Mouse (Mus musculus) spleen, adult 2 months (tissue): ENCODE data around the gene Tmem252. TPM values are rescaled to one million over a fixed set of nuclear protein-coding genes. Genes with fewer than 3 reads are reported as not detected.

Source experiments
- DNase-seq, 2 experiments: peaks; one replicate each; pipeline versions ENCODE4 v3.0.0 to v3.0.0-alpha.2; 2012 to 2021; ENCODE audit warnings: low spot score in 2 of 2, low read depth in 1 of 2
- H3K27ac ChIP-seq: fragments of 200-500 bp; 2 replicates; pipeline ENCODE4 v1.5.1; 2012; ENCODE audit warnings: low read length, inconsistent platforms; ENCODE audit not compliant: insufficient read depth
- H3K27me3 ChIP-seq: fragments of 200-500 bp; 2 replicates; pipeline ENCODE4 v1.6.1; 2012; ENCODE audit warnings: mild to moderate bottlenecking, moderate library complexity, low read length, inconsistent platforms; ENCODE audit not compliant: control insufficient read depth, insufficient read depth
- H3K36me3 ChIP-seq: fragments of 200-500 bp; 2 replicates; pipeline ENCODE4 v1.6.1; 2012; ENCODE audit warnings: mild to moderate bottlenecking, low read length, inconsistent platforms; ENCODE audit not compliant: control insufficient read depth, insufficient read depth
- H3K4me1 ChIP-seq: fragments of 200-500 bp; 2 replicates; pipeline ENCODE4 v1.6.1; 2011; ENCODE audit warnings: inconsistent platforms; ENCODE audit not compliant: control insufficient read depth, insufficient read depth, insufficient read length
- H3K4me3 ChIP-seq: fragments of 200-500 bp; 2 replicates; pipeline ENCODE4 v1.5.1; 2011; ENCODE audit warnings: mild to moderate bottlenecking, inconsistent platforms; ENCODE audit not compliant: insufficient read depth, insufficient read length; ENCODE audit errors: extremely low read depth
- CTCF ChIP-seq: fragments of 200-500 bp; IDR thresholded peaks from 2 replicates; pipeline ENCODE4 v1.5.1; 2011; ENCODE audit warnings: mild to moderate bottlenecking, inconsistent platforms; ENCODE audit not compliant: insufficient read depth, insufficient read length, insufficient replicate concordance; ENCODE audit errors: extremely low read depth
- POLR2A ChIP-seq: fragments of 200-500 bp; IDR thresholded peaks from 2 replicates; pipeline ENCODE4 v1.6.1; 2011; ENCODE audit warnings: low read depth, low read length, inconsistent platforms
- WGBS: fragments of 180-500 bp; shearing (Covaris S2); methylation state at CpG from one replicate; pipeline ENCODE4 v1.1.7; 2018; 5-methylcytosine and 5-hydroxymethylcytosine counted together
- polyA plus RNA-seq: library from polyadenylated mRNA; depleted of rRNA; stranded (reverse); fragments of >200 nt; gene quantifications from 2 replicates; pipeline ENCODE4 v1.2.3, GENCODE M21; 2012

Gene Tmem252
- polyA plus RNA-seq, 1 experiment, result 0.05 TPM

DNA sequence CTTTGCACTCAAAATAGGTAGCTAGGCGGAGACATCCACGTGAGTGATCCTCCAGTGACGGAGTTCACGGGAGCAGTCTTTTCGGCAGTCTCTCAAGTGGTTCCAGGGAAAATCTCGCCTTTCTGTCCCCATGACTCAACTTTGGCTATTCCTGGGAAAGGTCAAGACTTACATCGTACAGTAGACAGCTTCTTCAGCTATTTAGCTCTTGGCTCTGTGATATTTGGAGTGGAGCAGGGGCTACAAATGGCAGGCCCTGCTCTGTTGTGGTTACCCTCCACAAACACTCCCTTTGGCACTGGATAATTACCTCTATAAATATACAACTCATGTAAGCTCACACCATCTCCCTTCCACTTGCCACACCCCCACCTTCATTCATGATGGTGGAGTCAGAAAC, 2.6 kb downstream of the Tmem252 start:
- no peak for TF ChIP-seq POLR2A
- TF ChIP-seq CTCF, result no peak
- Histone ChIP-seq H3K4me1 (peaks cover 7% of the 10 kb centered on the region; the same call in 1 of the 2 replicates), H3K27me3 (no peaks in the 10 kb centered on the region), H3K36me3 (no peaks in the 10 kb centered on the region), H3K4me3 (no peak overlapping the region), H3K27ac (no peak overlapping the region)
- WGBS, result 89% methylated on average over 7 of the region's 7 CpGs
- no peak for DNase-seq

DNA sequence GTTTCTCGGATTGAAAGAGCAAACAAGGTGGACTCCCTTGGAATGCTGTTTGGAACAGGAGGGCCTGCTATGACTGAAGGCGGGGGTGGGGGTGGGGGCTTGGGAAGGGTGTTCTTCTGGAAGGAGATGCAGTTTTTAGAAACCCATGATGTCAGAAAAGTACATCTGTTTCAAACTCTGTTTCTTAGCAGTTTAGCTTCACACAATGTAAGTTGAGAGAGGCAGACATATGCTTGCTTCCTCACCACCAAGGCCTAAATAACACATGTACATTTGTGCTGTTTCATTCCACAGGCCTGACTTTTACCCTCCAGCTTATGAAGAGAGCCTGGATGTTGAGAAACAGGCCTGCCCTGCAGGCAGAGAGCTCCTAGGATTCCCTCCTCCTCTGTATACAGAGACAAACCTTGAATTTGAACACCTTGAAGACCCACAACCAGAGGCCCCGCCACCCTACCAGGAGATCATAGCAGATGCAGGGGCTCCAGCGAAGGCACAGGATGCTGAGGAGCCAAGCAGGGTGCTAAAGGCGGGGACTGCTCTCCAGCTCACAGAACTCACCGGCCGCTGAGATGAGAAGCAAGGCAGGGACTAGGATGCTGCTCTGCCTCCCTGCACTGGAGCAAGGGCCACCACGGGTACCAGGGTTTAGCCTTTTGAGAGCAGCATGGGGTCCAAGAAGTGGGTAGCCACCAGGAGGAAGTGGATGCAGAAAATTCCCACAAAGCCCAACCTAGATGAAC, 3.6 kb downstream of the Tmem252 start:
- TF ChIP-seq POLR2A (no peak), CTCF (no peak)
- Histone ChIP-seq H3K36me3 (no peaks in the 10 kb centered on the region), H3K4me3 (no peak overlapping the region), H3K27me3 (no peaks in the 10 kb centered on the region), H3K27ac (no peak overlapping the region), H3K4me1 (no peaks in the 10 kb centered on the region)
- DNase-seq, result no peak
- 89% methylated on average over 8 of the region's 8 CpGs for WGBS

DNA sequence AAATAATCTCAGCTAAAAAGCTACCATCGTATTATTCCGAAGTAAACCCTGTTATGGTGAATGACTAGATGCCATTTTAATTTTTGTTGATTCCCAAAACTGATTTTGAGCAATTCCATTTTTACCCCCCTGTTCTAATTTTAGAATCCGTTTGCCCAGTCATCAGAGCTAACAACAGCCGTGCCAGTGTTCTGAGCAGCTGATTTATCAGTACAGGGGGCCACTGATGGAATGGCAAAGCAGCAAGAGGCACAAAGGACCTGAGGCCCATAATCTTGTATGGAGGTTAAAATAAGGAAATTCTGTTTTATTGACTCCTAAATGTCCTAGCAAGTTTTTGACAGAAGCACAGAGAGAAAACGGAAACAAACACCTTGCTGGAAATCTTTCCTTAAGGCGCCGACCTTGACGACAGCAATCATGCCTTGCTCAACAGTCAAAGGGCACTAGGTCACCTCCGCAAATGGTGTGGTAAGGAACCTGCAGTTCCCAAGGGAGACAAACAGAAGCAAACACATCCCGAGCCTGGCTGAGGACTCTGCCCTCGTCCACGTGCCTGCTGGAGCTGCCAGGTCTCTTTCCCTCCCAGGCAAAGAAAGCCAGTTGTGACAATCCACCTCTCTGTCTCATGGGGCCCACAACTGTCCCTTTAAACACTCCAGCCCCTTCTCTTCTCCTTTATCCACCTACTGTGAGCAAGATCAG, 9.4 kb downstream of the Tmem252 start:
- WGBS, result 77% methylated on average over 12 of the region's 12 CpGs
- Histone ChIP-seq H3K27ac (no peak overlapping the region), H3K36me3 (no peaks in the 10 kb centered on the region), H3K4me3 (no peak overlapping the region), H3K27me3 (no peaks in the 10 kb centered on the region), H3K4me1 (no peaks in the 10 kb centered on the region)
- no peak for TF ChIP-seq POLR2A
- TF ChIP-seq CTCF, result no peak
- DNase-seq, result no peak

DNA sequence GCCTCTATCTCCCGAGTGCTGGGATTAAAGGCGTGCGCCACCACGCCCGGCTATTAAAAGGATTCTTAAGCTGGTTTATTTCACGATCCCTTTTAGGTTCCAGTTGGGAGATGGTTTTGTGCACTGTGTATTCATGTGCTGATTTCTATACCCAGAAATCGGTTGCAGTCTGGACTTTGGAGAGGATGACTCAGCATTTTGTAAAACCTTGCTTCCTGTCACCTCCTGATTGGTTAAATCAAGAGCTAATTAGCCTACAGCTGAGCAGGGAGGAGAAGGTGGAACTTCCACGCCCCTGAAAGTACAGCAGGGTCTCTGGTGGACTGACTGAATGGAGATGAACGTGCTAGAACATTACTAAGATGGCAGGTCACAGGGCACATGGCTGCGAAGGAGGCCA, 12.6 kb downstream of the Tmem252 start:
- no peak overlapping the region for H3K4me3 ChIP-seq
- no peak for DNase-seq
- TF ChIP-seq POLR2A, result no peak
- no peak for TF ChIP-seq CTCF

DNA sequence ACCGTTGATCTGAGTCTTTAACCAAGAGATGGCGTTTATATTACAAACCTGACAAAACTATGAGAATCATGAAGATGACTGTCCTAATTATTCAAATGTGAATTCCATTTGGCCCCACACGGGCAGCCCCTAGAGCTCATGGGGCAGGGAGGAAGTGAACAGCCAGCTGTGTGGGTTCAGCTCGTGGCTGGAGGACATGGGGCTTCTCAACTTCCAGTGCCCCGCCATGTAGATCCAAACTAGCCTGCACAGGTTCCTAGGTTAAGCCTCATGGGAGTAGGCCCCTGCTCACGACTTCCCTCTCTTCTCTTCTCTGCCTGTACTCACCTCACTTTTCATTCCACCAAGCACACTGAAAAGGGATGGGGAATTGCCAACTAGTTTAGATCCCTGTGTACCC, 14.5 kb downstream of the Tmem252 start:
- no peak for TF ChIP-seq POLR2A
- no peak for TF ChIP-seq CTCF
- Histone ChIP-seq H3K4me1 (no peaks in the 10 kb centered on the region; the same call in 1 of the 2 replicates), H3K27ac (no peak overlapping the region), H3K4me3 (no peak overlapping the region), H3K36me3 (no peaks in the 10 kb centered on the region), H3K27me3 (no peaks in the 10 kb centered on the region)
- no peak for DNase-seq
- 59% methylated on average over 6 of the region's 6 CpGs for WGBS

More for the DNA sequence above, 12.6 kb downstream of the Tmem252 start:
- Histone ChIP-seq H3K27me3 (no peaks in the 10 kb centered on the region), H3K4me1 (no peaks in the 10 kb centered on the region; the same call in 1 of the 2 replicates), H3K36me3 (no peaks in the 10 kb centered on the region), H3K27ac (no peak overlapping the region)
- WGBS, result 79% methylated on average over 10 of the region's 10 CpGs

DNA sequence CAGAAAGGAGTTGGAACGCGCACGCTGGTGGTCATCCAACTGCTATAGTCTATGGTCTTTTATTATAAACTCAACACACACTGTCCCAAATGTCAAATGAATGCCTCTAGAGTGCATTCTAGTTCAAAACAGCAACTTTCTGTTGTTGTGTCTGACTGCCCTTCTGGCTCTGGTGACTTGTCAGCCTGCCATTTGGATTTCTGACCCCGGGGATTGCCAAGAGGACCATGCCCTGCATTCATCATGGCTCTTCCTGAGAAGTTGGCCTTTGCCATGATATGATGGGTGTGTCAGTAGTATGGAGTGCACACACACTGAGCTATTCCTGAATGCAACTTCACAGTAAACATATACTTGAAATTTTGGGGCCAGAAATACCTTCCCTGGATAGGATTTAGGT, 15.7 kb downstream of the Tmem252 start:
- no peaks in the 10 kb centered on the region for H3K27me3 ChIP-seq
- H3K4me3 ChIP-seq, result no peak overlapping the region
- no peak overlapping the region for H3K27ac ChIP-seq
- no peaks in the 10 kb centered on the region for H3K36me3 ChIP-seq
- TF ChIP-seq CTCF (no peak), POLR2A (no peak)
- DNase-seq, result no peak
- no peaks in the 10 kb centered on the region; the same call in 1 of the 2 replicates for H3K4me1 ChIP-seq
- 98% methylated on average over 4 of the region's 4 CpGs for WGBS

DNA sequence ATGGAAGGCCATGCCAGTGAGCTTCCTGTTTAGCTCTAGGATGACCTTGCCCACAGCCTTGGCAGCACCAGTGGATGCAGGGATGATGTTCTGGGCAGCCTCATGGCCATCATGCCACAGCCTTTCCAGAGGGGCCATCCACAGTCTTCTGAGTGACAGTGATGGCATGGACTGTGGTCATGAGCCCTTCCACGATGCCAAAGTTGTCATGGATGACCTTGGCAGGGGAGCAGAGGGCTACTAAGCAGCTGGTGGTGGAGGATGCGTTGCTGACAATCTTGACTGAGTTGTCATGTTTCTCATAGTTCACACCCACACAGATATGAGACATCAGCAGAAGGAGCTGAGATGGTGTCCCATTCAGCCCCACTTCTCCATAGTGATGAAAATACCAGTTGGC, 18.9 kb downstream of the Tmem252 start:
- TF ChIP-seq CTCF (no peak), POLR2A (no peak)
- no peaks in the 10 kb centered on the region for H3K36me3 ChIP-seq
- DNase-seq, result no peak
- no peak overlapping the region for H3K4me3 ChIP-seq
- WGBS, result 89% methylated on average over 2 of the region's 2 CpGs
- H3K27ac ChIP-seq, result no peak overlapping the region
- H3K4me1 ChIP-seq, result no peaks in the 10 kb centered on the region; the same call in 1 of the 2 replicates
- no peaks in the 10 kb centered on the region for H3K27me3 ChIP-seq
